Mouse (Mus musculus): ENCODE data around the gene Actn1.

DNA sequence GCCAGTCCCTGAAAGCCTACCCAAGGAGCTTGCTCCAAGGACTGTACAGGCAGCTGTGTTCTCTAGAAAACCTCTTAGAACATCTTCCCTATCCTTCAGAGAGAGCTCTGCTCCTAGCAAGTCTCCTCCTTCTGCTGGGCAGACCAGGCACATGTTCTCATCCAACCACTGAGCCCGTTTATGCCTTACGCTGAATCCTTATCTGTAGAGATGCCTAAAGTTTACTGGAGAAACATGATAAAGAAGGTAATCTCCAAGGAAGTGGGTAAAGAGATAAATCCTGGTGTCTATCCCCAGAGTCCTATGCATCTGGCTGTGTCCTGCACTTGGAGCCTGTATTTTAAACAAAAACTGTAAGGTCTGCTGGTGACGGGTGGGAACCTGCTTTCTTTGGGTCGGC is 30.3 kb upstream of the Actn1 start:
- TF ChIP-seq CTCF (IDR thresholded peaks at IDR 0.05) (no peak), POLR2A (IDR thresholded peaks at IDR 0.05; ENCODE audit: insufficient read depth, low read depth, low read length) (no peak)

All from heart, adult 2 months (tissue).